Mouse (Mus musculus): ENCODE results near the gene Pigw. TPM values are rescaled to one million over a fixed set of nuclear protein-coding genes. Genes with fewer than 3 reads are reported as not detected.
"Not testable (repeated sequence)": the region's sequence is repeated elsewhere in the genome, so short reads cannot be mapped to it uniquely, and the experiment has no call there.

Pigw gene
- polyA plus RNA-seq, 1 experiment from 2014 or later = 1.9 TPM

DNA sequence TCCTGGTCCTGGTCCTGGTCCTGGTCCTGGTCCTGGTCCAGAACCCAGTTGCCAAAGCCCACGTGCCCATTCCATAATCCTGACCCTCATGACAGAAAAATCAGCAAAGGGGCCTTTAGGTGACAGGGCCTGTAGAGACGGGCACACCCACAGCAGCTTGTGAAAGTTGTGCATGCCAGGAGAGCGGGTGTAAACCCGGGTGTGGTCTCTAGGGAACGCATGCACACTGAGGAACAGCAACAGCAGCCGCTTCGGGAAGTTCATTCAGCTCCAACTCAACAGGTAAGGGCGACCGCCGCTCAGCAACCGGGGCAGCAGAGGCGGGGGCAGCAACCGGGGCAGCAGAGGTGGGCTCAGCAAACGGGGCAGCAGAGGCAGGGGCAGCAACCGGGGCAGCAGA, 13.0 kb upstream of the Pigw start:
- no peak overlapping the region for H3K4me2 ChIP-seq (replicated peaks)
- H3K9ac ChIP-seq = no peak overlapping the region
- H3K36me3 ChIP-seq = peaks cover 79% of the 10 kb centered on the region
- no peaks in the 10 kb centered on the region for H3K4me1 ChIP-seq
- no peak overlapping the region for H3K27ac ChIP-seq
- 90% methylated on average over 15 of the region's 15 CpGs for WGBS
- no peak overlapping the region for H3K4me3 ChIP-seq
- no peaks in the 10 kb centered on the region for H3K9me3 ChIP-seq
- no peak for ATAC-seq (ENCODE audit: low FRiP score, low read depth)
- H3K27me3 ChIP-seq (replicated peaks) = no peaks in the 10 kb centered on the region

DNA sequence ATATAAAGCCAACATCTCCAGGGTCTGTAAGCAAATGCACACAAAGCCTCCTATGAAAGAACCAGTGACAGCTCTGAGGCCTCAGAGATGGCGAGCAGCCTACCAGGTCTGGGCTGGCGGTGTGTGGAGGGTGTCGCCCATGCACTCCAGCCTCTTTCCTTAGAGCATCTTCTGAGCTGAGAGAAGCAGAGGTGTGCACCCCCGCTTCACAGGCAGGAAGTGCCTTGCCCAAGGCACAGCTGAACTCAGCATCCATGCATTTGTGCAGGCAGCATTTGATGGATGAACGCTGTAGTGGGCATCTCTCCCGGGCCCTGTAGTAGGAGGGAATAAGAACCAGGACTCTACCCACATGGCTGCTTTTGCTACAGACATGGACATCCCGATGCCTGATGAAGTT, 11.6 kb upstream of the Pigw start:
- Histone ChIP-seq H3K27me3 (replicated peaks) (no peaks in the 10 kb centered on the region), H3K9ac (no peak overlapping the region), H3K9me3 (no peaks in the 10 kb centered on the region), H3K27ac (no peak overlapping the region), H3K4me2 (replicated peaks) (no peak overlapping the region), H3K4me3 (no peak overlapping the region), H3K4me1 (no peaks in the 10 kb centered on the region), H3K36me3 (peaks cover 75% of the 10 kb centered on the region)
- ATAC-seq (ENCODE audit: low FRiP score, low read depth) = no peak
- 95% methylated on average over 7 of the region's 7 CpGs for WGBS

DNA sequence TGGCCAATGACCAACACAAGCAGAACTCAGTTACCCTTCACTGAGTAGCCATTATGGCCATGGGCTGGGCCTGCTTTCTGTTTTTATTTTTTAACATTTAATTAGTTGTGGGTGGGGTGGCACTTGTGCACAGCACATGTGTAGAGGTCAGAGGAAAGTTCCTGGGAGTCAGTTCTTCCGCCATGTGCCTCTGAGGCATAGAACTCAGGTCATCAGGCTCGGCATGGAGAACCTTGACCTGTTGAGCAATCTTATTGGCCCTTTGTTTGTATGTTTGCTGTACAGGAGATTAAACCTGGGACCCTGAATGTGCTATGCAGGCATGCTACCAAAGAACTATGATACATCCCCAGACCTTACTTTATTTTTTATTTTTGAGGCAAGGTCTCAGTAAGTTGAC, 9.4 kb upstream of the Pigw start:
- no peak overlapping the region for H3K27ac ChIP-seq
- H3K9me3 ChIP-seq = no peaks in the 10 kb centered on the region
- no peak for ATAC-seq (ENCODE audit: low FRiP score, low read depth)
- H3K4me3 ChIP-seq = no peak overlapping the region
- H3K4me2 ChIP-seq (replicated peaks) = no peak overlapping the region
- H3K4me1 ChIP-seq = no peaks in the 10 kb centered on the region
- no peaks in the 10 kb centered on the region for H3K27me3 ChIP-seq (replicated peaks)
- WGBS = 96% methylated on average over 2 of the region's 2 CpGs
- peaks cover 73% of the 10 kb centered on the region for H3K36me3 ChIP-seq
- H3K9ac ChIP-seq = no peak overlapping the region

DNA sequence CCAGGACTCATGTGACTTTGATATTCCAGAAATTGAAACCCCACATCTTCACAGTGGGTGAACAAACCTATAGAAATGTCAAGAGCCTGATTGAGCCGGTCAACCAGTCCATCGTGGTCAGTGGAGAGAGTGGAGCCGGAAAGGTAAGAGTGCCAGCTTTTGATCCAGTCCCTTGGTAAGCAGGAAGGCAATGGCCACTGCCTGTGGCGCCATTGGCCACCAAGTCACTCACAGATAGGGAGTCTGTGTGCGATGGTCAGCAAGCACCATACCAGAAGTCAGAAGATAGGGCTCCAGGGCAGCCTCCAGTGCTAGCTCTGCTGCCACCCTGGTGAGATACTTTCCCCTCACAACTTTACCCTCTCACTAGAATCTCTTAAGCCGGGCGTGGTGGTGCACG, 7.9 kb upstream of the Pigw start:
- Histone ChIP-seq H3K4me3 (no peak overlapping the region), H3K27ac (no peak overlapping the region), H3K4me2 (replicated peaks) (no peak overlapping the region), H3K9me3 (no peaks in the 10 kb centered on the region), H3K4me1 (no peaks in the 10 kb centered on the region), H3K9ac (no peak overlapping the region), H3K36me3 (peaks cover 80% of the 10 kb centered on the region), H3K27me3 (replicated peaks) (no peaks in the 10 kb centered on the region)
- WGBS = 97% methylated on average over 8 of the region's 8 CpGs
- ATAC-seq (ENCODE audit: low FRiP score, low read depth) = no peak

DNA sequence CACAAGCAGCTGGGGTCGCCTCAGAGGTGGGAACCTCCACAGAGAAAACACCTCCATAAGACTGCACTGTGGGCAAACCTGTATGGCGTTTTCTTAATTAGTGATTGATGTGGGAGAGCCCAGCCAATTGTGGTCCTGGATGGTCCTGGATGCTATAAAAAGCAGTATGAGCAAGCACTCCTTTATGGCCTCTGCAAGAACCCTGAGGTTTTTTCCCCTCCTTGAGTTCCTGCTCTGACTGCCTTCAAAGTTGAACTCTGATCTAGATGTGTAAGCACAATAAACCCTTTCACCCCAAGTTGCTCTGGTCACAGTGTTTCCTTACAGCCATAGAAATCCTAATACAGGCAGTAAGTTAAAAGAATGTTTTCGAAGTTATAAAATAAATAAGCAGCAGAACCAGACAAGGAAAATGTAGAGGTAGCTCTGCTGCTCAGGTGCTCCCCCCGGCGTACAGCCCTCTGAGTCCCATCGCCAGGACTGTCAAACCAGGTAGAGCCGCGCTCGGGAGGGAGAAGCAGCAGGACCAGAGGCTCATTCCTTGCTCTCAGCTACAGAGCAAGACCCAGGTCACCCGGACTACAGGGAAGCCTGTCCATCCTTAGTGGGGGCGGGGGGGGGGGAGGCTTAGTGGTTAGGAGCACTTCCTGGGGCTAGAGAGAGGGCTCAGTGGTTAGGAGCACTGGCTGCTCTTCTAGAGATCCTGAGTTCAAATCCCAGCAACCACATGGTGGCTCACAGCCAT, 6.9 kb upstream of the Pigw start:
- 91% methylated on average over 11 of the region's 11 CpGs for WGBS
- Histone ChIP-seq H3K9me3 (no peaks in the 10 kb centered on the region), H3K36me3 (peaks cover 69% of the 10 kb centered on the region), H3K4me3 (no peak overlapping the region), H3K27me3 (replicated peaks) (no peaks in the 10 kb centered on the region), H3K4me1 (no peaks in the 10 kb centered on the region), H3K27ac (no peak overlapping the region), H3K9ac (no peak overlapping the region), H3K4me2 (replicated peaks) (no peak overlapping the region)
- ATAC-seq (ENCODE audit: low FRiP score, low read depth) = no peak

DNA sequence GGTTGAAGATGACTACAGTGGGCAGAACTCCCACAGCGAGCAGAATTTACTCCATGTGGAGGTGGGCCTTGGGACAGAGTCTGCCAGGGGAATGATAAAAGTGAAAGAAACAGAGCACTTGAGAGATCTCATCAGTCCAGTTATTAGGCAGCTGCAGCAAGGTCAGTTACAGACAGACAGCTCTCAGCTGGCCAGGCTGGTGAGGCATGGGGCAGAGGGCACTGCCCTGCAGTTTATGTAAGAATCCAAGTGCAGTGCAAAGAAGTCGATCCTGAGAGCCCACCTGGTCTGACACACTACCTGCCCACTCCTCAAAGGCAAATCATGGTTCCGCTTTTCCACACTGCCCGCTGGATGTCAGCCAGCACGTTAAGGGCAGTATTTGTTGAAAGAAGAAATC, 6.2 kb upstream of the Pigw start:
- 93% methylated on average over 5 of the region's 5 CpGs for WGBS
- Histone ChIP-seq H3K27ac (no peak overlapping the region), H3K4me1 (peaks cover 3% of the 10 kb centered on the region), H3K27me3 (replicated peaks) (no peaks in the 10 kb centered on the region), H3K36me3 (peaks cover 62% of the 10 kb centered on the region), H3K4me3 (no peak overlapping the region), H3K4me2 (replicated peaks) (no peak overlapping the region), H3K9ac (no peak overlapping the region), H3K9me3 (no peaks in the 10 kb centered on the region)
- ATAC-seq (ENCODE audit: low FRiP score, low read depth) = no peak

DNA sequence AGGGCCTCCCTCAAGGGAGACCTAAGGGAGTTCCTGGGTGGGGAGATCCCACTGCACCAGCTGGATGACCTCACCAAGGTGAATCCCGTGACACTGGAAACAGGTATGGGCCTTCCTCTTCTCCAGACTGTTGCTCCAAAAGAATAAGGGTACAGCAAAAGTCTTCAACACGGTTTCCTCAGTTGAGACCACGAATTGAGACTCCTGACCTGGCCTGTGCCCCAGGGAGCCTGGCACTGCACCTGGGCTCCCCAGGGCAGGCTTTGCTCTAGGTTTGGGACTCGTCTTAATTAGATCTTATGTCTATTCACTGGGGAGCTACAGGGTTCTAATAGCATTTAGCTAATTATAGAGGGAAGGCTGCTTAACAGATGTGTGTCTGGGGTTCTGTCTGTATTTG, 5.2 kb upstream of the Pigw start:
- H3K9ac ChIP-seq = no peak overlapping the region
- no peak overlapping the region for H3K4me3 ChIP-seq
- no peak overlapping the region for H3K4me2 ChIP-seq (replicated peaks)
- H3K27me3 ChIP-seq (replicated peaks) = no peaks in the 10 kb centered on the region
- peaks cover 10% of the 10 kb centered on the region for H3K4me1 ChIP-seq
- 89% methylated on average over 4 of the region's 4 CpGs for WGBS
- ATAC-seq (ENCODE audit: low FRiP score, low read depth) = no peak
- no peak overlapping the region for H3K27ac ChIP-seq
- no peaks in the 10 kb centered on the region for H3K9me3 ChIP-seq
- H3K36me3 ChIP-seq = peaks cover 58% of the 10 kb centered on the region

DNA sequence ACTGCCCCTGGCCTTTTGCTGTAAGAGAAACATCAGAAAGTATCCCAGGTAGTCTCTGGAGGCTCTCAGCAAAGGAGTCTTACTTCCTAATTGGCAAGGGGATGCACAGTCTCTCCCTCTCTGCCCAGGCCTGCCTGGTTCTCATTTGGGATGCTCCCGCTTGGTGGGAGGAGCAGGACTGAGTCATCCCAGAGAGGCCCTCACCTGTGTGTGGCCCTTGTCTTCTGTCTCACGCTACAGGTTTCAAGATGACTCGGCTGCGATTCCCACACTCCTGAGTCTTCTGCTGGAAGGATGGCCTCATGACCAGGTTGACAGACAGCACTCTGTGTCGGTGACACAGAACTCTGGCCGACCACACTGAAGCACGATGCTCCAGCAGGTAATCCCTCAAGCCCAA, 2.3 kb upstream of the Pigw start:
- 94% methylated on average over 7 of the region's 7 CpGs for WGBS
- no peak overlapping the region for H3K4me3 ChIP-seq
- no peak for ATAC-seq (ENCODE audit: low FRiP score, low read depth)

DNA sequence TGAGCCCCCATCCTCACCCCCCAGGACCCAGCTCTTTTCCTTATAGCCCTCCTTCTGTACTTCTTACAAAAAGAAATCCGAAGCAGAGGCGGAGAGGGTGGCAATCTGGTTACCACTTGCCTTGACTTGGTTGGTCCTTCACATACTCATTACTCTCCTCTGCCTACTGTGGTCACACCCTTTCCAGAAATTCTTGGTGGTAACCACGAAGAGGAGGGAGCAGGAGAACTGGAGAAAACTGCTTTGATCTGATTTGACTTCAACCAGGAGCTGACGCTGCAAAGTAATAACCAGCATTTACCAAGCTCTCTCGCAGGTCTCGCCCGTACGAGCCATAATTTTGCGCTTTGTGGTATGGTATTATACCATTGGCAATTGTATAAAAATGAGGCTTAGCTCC, 886 bp upstream of the Pigw start:
- no peak for ATAC-seq (ENCODE audit: low FRiP score, low read depth)
- 59% methylated on average over 9 of the region's 9 CpGs for WGBS

More for the DNA sequence above, 2.3 kb upstream of the Pigw start:
- Histone ChIP-seq H3K9ac (no peak overlapping the region), H3K4me2 (replicated peaks) (no peak overlapping the region), H3K9me3 (no peaks in the 10 kb centered on the region), H3K4me1 (peaks cover 16% of the 10 kb centered on the region), H3K27ac (no peak overlapping the region), H3K27me3 (replicated peaks) (no peaks in the 10 kb centered on the region), H3K36me3 (peaks cover 39% of the 10 kb centered on the region)

DNA sequence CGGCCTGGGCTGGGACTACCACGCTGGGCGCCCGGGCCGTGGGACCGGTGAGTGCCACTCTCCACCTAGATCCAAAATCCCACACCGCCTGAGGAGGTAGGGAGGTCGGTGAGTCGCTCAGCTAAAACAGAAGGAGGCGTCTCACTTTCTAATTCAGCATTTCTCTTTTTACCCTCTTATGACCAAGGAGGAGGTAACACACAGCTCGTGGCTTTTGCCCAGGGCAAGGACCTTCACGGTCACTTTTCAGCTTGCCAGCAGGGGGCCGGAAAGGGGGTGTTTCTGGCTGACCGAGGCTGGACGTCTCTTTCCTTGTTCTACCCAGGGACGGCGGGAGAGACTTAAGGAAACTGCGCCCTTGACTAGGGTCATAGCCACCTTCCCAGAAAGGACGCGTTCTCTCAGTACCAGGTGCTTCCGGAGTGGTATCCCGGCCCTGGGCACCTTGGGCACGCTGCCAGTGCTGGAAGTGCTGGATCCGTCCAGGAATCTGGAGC, 428 bp upstream of the Pigw start:
- Histone ChIP-seq H3K4me2 (replicated peaks) (peak overlapping the region; percentile 94), H3K27ac (peak overlapping the region; percentile 57), H3K9ac (peak overlapping the region; percentile 88), H3K4me3 (peak overlapping the region; percentile 89), H3K9me3 (no peaks in the 10 kb centered on the region), H3K4me1 (peaks cover 16% of the 10 kb centered on the region), H3K36me3 (peaks cover 27% of the 10 kb centered on the region), H3K27me3 (replicated peaks) (no peaks in the 10 kb centered on the region)
- peak; percentile 35 for ATAC-seq (ENCODE audit: low FRiP score, low read depth)
- under 1% methylated on average over 24 of the region's 24 CpGs for WGBS

More for the DNA sequence above, 886 bp upstream of the Pigw start:
- Histone ChIP-seq H3K36me3 (peaks cover 30% of the 10 kb centered on the region), H3K27ac (0 out of 2 replicates have a peak overlapping the region, but pooled peaks have one; percentile 57), H3K4me2 (replicated peaks) (peak overlapping the region; percentile 94), H3K4me3 (peak overlapping the region; percentile 89), H3K27me3 (replicated peaks) (no peaks in the 10 kb centered on the region), H3K9me3 (no peaks in the 10 kb centered on the region), H3K4me1 (peaks cover 16% of the 10 kb centered on the region), H3K9ac (peak overlapping the region; percentile 88)

DNA sequence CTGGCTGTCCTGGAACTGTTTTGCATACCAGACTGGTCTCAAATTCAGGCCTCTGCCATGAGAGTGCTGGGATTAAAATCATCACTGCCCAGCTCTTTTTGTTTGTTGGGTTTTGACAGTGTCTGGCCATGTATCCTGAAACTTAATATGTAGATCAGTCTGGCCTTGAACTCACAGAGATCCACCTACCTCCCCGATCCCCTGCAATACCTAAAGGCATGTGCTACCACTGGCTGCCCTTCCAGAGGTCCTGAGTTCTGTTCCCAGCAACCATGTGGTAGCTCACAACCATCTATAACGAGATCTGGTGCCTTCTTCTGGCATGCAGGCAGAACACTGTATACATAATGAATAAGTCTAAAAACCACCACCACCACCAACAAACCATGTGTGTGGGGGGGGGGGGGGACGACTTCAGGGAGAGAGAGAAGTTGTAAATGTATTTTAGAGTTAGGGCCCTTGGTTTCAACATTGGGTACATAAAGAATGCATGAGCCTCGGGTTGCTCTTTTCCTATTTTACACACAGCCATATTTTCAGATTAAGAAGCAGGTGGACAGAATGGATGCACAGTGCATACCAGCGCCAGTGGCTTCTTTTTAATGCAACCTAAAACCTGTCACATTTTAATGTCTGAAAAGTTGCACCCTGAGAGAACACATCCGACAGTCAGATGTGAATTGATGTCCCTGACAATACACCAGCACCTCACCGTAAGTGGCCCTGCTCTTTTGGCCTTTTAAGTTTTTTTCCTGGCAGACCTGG, 896 bp downstream of the Pigw start:
- Histone ChIP-seq H3K4me3 (peak overlapping the region; percentile 89), H3K9me3 (no peaks in the 10 kb centered on the region), H3K27me3 (replicated peaks) (no peaks in the 10 kb centered on the region), H3K4me1 (peaks cover 16% of the 10 kb centered on the region), H3K27ac (0 out of 2 replicates have a peak overlapping the region, but pooled peaks have one; percentile 57), H3K9ac (peak overlapping the region; percentile 88), H3K4me2 (replicated peaks) (peak overlapping the region; percentile 94), H3K36me3 (peaks cover 14% of the 10 kb centered on the region)
- no peak for ATAC-seq (ENCODE audit: low FRiP score, low read depth)
- 24% methylated on average over 7 of the region's 7 CpGs for WGBS

DNA sequence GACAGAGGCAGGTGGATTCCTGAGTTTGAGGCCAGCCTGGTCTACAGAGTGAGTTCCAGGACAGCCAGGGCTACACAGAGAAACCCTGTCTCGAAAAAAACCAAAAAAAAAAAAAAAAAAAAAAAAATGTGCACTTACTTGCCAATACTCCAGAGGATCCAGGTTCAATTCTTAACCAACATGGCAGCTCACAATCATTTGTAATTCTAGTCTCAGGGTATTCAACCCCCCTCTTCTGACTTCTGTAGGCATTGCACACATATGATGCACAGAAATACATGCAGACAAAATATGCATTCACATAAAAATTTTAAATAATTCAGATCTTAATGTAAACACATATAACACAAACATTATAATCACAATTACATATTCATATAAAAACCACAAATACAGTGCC, 4.1 kb downstream of the Pigw start:
- ATAC-seq (ENCODE audit: low FRiP score, low read depth); H3K4me3 ChIP-seq; H3K27ac ChIP-seq; H3K4me2 ChIP-seq (replicated peaks); H3K27me3 ChIP-seq (replicated peaks); H3K36me3 ChIP-seq; H3K9me3 ChIP-seq; H3K9ac ChIP-seq: not testable (repeated sequence)
- peaks cover 11% of the 10 kb centered on the region for H3K4me1 ChIP-seq
- WGBS = 50% methylated on average over 1 of the region's 1 CpGs

All from neural tube, embryonic 12.5 days (tissue).